14 mouse cellular contexts compared by ENCODE assay signal in the genomic region with DNA sequence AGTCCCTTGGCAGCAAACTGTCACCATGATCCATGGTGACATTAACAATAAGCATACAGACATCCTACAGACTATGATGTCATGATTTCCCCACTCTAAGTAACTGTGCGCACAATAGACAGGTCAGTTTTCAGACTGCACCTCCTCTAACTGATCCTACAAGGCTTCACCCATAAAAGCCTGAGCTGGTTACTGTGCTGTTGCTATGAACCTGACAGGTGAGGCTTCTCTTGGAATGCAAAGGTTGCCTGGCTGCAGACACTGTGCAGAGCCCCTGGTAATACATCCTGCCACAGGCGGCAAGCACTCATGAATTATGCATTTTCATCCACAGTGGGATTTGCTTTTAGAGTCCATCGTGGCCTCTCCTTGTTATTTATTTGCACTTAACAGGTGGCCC. TPM values are rescaled to one million over a fixed set of nuclear protein-coding genes. Genes with fewer than 3 reads are reported as not detected.
DNase-seq lines count a peak whose midpoint lies in the region; ATAC-seq lines count a peak whose summit lies in the region.
"Had no signal": no experiment of that assay in that cellular context is flagged by ENCODE, and none has a peak within 500 bp of the region (broad histone marks: within the 10 kb centered on the region; RNA-seq: fewer than 3 reads in every experiment).

No protein-coding gene starts in this region.

- H3K9me3 ChIP-seq in hindbrain, embryonic 12.5 days (replicated peaks), result no peaks in the 10 kb centered on the region
- no peaks in the 10 kb centered on the region for H3K9me3 ChIP-seq in midbrain, embryonic 16.5 days (replicated peaks; ENCODE audit: control insufficient read depth, low read length, poor library complexity, severe bottlenecking)

- no peaks in the 10 kb centered on the region for H3K27me3 ChIP-seq in hindbrain, embryonic 12.5 days
- no peaks in the 10 kb centered on the region for H3K27me3 ChIP-seq in midbrain, embryonic 16.5 days (ENCODE audit: control insufficient read depth, insufficient read depth, low read depth, low read length)

- WGBS in hindbrain, embryonic 12.5 days, result 49% methylated on average over 3 of the region's 3 CpGs
- WGBS in midbrain, embryonic 16.5 days, result 27% methylated on average over 3 of the region's 3 CpGs

- H3K4me2 ChIP-seq in hindbrain, embryonic 12.5 days (replicated peaks), result no peak overlapping the region
- peak overlapping the region; percentile 1; the same call in 1 of the 2 replicates for H3K4me2 ChIP-seq in midbrain, embryonic 16.5 days (ENCODE audit: low read length)
- H3K4me2 ChIP-seq: heart, embryonic 11.5 days had no signal

- 0 out of 2 replicates have a peak, but pooled peaks cover 6% of the 10 kb centered on the region for H3K36me3 ChIP-seq in hindbrain, embryonic 12.5 days
- H3K36me3 ChIP-seq in midbrain, embryonic 16.5 days (ENCODE audit: control insufficient read depth, insufficient read depth, low read length), result peaks cover 3% of the 10 kb centered on the region; the same call in 1 of the 2 replicates
- H3K36me3 ChIP-seq: G1E had no signal

- no peak overlapping the region for H3K4me3 ChIP-seq in hindbrain, embryonic 12.5 days
- H3K4me3 ChIP-seq in midbrain, embryonic 16.5 days (ENCODE audit: low read depth, low read length), result no peak overlapping the region

- ATAC-seq in hindbrain, embryonic 12.5 days (ENCODE audit: low FRiP score), result peak; percentile 71
- ATAC-seq in midbrain, embryonic 16.5 days, result peak; percentile 54
- no peak for ATAC-seq in erythroid progenitor cell, adult 5-6 weeks (replicated peaks; ENCODE audit: low FRiP score, poor library complexity, severe bottlenecking)

- H3K9ac ChIP-seq in hindbrain, embryonic 12.5 days, result no peak overlapping the region
- no peak overlapping the region for H3K9ac ChIP-seq in midbrain, embryonic 16.5 days (ENCODE audit: low read depth, low read length)

- peaks cover 78% of the 10 kb centered on the region for H3K4me1 ChIP-seq in hindbrain, embryonic 12.5 days
- peaks cover 66% of the 10 kb centered on the region for H3K4me1 ChIP-seq in midbrain, embryonic 16.5 days (ENCODE audit: control insufficient read depth, insufficient read depth, low read length)

- intact Hi-C loops in heart, postnatal 25 days (cut with DNase I), result no loop called here

- H3K27ac ChIP-seq in hindbrain, embryonic 12.5 days, result 0 out of 2 replicates have a peak overlapping the region, but pooled peaks have one; percentile 5
- H3K27ac ChIP-seq in midbrain, embryonic 16.5 days (ENCODE audit: low read length), result no peak overlapping the region
- H3K27ac ChIP-seq: kidney, postnatal 0 days had no signal

- DNase-seq in heart, adult 11 months, result peak; percentile 61
- no peak for DNase-seq in heart, adult 18-20 months
- DNase-seq in R1 (ENCODE audit: low read depth, low spot score), result peak; percentile 67
- no peak for DNase-seq in heart, postnatal 25 days (ENCODE audit: low spot score)
- DNase-seq in ovary, postnatal 36 days (ENCODE audit: low spot score), result no peak
- DNase-seq: B cell, adult 2 months; cerebellum, postnatal 36 days; lung, postnatal 10 days had no signal

RNA-seq across cellular contexts. Expression of a gene that starts 36.6 kb away (rescaled TPM):
- total RNA-seq in heart, adult 18-20 months (2021), result 1 to 10 TPM; 1.0 to 2.9 TPM
- 381 and 469 TPM in 2 replicates for polyA plus RNA-seq in hindbrain, embryonic 12.5 days (2016; fragmentation: Nextera tagmentation; extraction: Ambion mirVana)
- 213 and 240 TPM in 2 replicates for polyA plus RNA-seq in midbrain, embryonic 16.5 days (2015; fragmentation: Nextera tagmentation; extraction: Ambion mirVana)
- 1 to 10 TPM; 2.3 to 2.4 TPM for total RNA-seq in heart, postnatal 25 days (2021)
- total RNA-seq in erythroid progenitor cell, adult 5-6 weeks (2015; ENCODE audit: low replicate concordance), result 2.2 TPM in 1 of 2 replicates, not detected in the other
- 2.1 TPM in 1 of 2 replicates, not detected in the other for total RNA-seq in erythroid progenitor cell, adult 5-6 weeks (2017; ENCODE audit: low replicate concordance)
- total RNA-seq: G1E had no signal
- polyA plus RNA-seq: G1E had no signal

Comparison
In these comparisons a context has a peak if more than half of its experiments do, and no peak if none do; other contexts are left out.
1. DNase-seq: peak in heart, adult 11 months (single experiment) and R1 (single experiment); none in heart, adult 18-20 months (0 of 2), heart, postnatal 25 days (single experiment) and ovary, postnatal 36 days (single experiment).